Mouse (Mus musculus) testis, adult 2 months (tissue): ENCODE data around the gene Crygn. TPM values are rescaled to one million over a fixed set of nuclear protein-coding genes. Genes with fewer than 3 reads are reported as not detected.
A peak's percentile ranks its signal among the peaks of the same experiment; 100 is the strongest.

ENCODE experiments used
- H3K27ac ChIP-seq: fragments of 200-500 bp; 2 replicates; pipeline ENCODE4 v1.5.1; 2012; ENCODE audit warnings: low read depth, low read length; ENCODE audit not compliant: control insufficient read depth, insufficient read depth
- H3K27me3 ChIP-seq: fragments of 200-500 bp; 2 replicates; pipeline ENCODE4 v1.6.1; 2012; ENCODE audit warnings: mild to moderate bottlenecking, low read length, moderate library complexity; ENCODE audit not compliant: control insufficient read depth, insufficient read depth
- H3K36me3 ChIP-seq: fragments of 200-500 bp; 2 replicates; pipeline ENCODE4 v1.6.1; 2012; ENCODE audit warnings: mild to moderate bottlenecking, low read length; ENCODE audit not compliant: control insufficient read depth, insufficient read depth
- H3K4me1 ChIP-seq: fragments of 200-500 bp; 2 replicates; pipeline ENCODE4 v1.6.1; 2012; ENCODE audit warnings: low read length; ENCODE audit not compliant: control insufficient read depth, insufficient read depth
- H3K4me3 ChIP-seq: fragments of 200-500 bp; 2 replicates; pipeline ENCODE4 v1.5.1; 2012; ENCODE audit warnings: low read depth, mild to moderate bottlenecking, low read length, moderate library complexity, mixed read lengths; ENCODE audit not compliant: control insufficient read depth
- CTCF ChIP-seq: fragments of 200-500 bp; IDR thresholded peaks from 2 replicates; pipeline ENCODE4 v1.5.1; 2012; ENCODE audit warnings: low read depth, mild to moderate bottlenecking, inconsistent platforms, low read length, moderate library complexity; ENCODE audit not compliant: control insufficient read depth, insufficient read depth, insufficient replicate concordance
- POLR2A ChIP-seq: fragments of 200-500 bp; IDR thresholded peaks from 2 replicates; pipeline ENCODE4 v1.6.1; 2012; ENCODE audit warnings: low read depth, mild to moderate bottlenecking, inconsistent platforms, low read length, moderate library complexity; ENCODE audit not compliant: control insufficient read depth
- polyA plus RNA-seq: library from polyadenylated mRNA; depleted of rRNA; stranded (reverse); fragments of >200 nt; gene quantifications from 2 replicates; pipeline ENCODE4 v1.2.3, GENCODE M21; 2012

Gene Crygn
- polyA plus RNA-seq, 1 experiment = not detected

- Histone ChIP-seq H3K27me3 (no peaks in the 10 kb centered on the region; the same call in 1 of the 2 replicates), H3K27ac (no peak within 1 kb of the TSS; the same call in 1 of the 2 replicates), H3K4me3 (peak within 1 kb of the TSS; percentile 69), H3K36me3 (no peaks in the 10 kb centered on the region), H3K4me1 (peaks cover 18% of the 10 kb centered on the region)
- TF ChIP-seq POLR2A (no peak), CTCF (no peak)
These were observed 27.3 kb downstream of the Crygn start, which contains the start of gene Wdr86 for GRCm38 (mm10) chr5:24730488-24730871. Gene Wdr86 (minus strand): TSS chr5:24730727.

DNA sequence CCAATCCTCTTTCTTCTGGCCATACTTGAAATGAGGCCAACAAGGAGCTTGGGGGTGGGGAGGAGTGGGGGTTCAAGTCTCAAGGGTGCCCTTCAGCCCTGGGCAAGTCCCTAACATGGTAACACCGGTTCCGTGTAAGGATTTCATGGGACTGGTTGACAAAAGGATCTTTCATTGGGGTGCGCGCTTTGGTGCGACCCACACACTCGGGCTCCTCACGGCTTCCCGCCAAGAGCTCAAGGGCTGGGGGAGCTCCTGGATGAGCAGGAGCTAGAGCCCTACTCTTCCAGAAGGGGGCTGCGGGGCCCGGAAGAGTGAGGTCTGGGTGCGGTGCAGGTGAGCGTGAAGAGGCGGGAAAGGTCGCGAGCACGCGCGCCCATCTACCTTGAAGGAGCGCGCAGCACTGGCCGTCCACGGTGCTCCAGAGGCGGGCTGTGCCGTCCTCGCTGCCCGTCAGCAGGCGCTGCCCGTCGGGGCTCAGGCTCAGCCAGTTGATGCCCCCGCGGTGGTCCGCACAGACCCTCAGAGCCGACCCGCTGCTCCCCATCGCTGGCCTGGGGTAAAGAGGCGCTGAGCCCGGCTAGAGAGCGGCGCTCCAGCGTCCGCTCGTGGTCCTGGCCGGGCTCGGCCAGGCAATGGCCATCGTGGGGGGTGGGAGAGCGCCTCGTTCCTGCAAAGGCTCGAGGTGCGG is 27.9 kb downstream of the Crygn start:
- Histone ChIP-seq H3K27ac (no peak overlapping the region), H3K27me3 (no peaks in the 10 kb centered on the region; the same call in 1 of the 2 replicates), H3K4me3 (peak overlapping the region; percentile 41), H3K36me3 (no peaks in the 10 kb centered on the region), H3K4me1 (peaks cover 18% of the 10 kb centered on the region)
- TF ChIP-seq POLR2A = no peak
- TF ChIP-seq CTCF = no peak

- Histone ChIP-seq H3K36me3 (no peaks in the 10 kb centered on the region), H3K27ac (no peak overlapping the region), H3K4me3 (no peak overlapping the region), H3K27me3 (no peaks in the 10 kb centered on the region; the same call in 1 of the 2 replicates), H3K4me1 (peaks cover 14% of the 10 kb centered on the region)
- TF ChIP-seq CTCF = no peak
- no peak for TF ChIP-seq POLR2A
These were observed 30.6 kb downstream of the Crygn start for GRCm38 (mm10) chr5:24726901-24727836.

DNA sequence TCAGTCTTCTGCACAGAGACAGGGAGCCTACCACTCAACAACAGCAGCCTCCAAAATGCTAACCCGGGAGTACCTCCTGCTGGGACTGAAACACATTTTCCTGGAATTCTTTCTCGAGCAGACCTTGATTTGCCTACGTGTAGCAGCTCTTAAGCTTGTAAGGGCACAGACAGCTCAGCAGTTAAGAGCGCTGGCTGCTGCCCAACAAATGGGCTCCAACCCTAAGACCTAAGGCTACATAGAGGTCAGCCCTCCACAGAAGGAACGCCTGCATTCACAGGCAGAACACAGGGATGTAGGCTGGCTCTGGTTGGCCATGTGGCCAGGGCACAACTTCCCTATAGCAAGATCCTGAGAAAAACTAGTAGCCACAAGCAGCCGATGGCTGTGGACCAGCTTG is 31.9 kb downstream of the Crygn start:
- Histone ChIP-seq H3K4me3 (no peak overlapping the region), H3K4me1 (peaks cover 11% of the 10 kb centered on the region), H3K27me3 (no peaks in the 10 kb centered on the region), H3K27ac (no peak overlapping the region), H3K36me3 (no peaks in the 10 kb centered on the region)
- TF ChIP-seq CTCF = no peak
- no peak for TF ChIP-seq POLR2A

DNA sequence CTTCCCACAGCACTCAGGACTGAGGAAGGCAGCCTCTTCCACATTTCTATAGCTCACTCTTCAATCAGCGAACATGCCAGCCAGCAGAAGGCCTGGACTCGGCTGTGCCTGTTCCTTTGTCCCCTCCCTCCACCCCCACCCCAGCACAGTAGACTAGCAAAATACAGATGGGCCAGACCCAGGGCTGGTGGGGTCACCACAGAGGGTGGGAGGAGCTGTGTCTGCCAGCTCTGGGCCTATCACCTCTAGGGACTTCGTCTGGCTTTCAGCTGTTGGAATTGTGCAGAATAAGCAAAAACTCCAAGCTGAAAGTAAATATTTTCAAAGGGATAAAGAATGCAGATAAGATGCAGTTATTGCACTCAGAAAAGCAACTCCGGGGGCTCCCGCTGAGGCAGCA is 33.0 kb downstream of the Crygn start:
- Histone ChIP-seq H3K27ac (no peak overlapping the region), H3K27me3 (no peaks in the 10 kb centered on the region), H3K4me3 (no peak overlapping the region), H3K4me1 (no peaks in the 10 kb centered on the region; the same call in 1 of the 2 replicates), H3K36me3 (no peaks in the 10 kb centered on the region)
- TF ChIP-seq CTCF (no peak), POLR2A (no peak)

DNA sequence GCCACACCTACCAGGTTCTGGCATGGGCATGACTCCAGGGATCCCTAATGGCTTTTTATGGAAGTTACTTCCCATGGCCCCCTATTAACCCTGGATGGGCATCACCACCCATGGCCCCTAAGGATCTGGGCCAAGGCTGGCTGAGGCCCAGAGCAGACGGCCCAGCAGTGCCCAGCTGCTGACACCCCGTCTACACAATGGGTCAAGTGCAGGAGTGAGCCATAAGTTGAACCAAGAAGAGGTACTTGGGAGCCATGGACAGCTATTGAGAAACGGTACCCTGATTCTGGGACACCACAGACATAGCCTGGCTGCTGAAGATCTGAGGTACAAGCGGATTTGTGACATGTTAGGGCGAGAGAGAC is 33.6 kb downstream of the Crygn start:
- TF ChIP-seq CTCF (no peak), POLR2A (no peak)
- H3K4me3 ChIP-seq = no peak overlapping the region
- no peaks in the 10 kb centered on the region for H3K27me3 ChIP-seq
- H3K36me3 ChIP-seq = no peaks in the 10 kb centered on the region
- no peaks in the 10 kb centered on the region for H3K4me1 ChIP-seq
- no peak overlapping the region for H3K27ac ChIP-seq

DNA sequence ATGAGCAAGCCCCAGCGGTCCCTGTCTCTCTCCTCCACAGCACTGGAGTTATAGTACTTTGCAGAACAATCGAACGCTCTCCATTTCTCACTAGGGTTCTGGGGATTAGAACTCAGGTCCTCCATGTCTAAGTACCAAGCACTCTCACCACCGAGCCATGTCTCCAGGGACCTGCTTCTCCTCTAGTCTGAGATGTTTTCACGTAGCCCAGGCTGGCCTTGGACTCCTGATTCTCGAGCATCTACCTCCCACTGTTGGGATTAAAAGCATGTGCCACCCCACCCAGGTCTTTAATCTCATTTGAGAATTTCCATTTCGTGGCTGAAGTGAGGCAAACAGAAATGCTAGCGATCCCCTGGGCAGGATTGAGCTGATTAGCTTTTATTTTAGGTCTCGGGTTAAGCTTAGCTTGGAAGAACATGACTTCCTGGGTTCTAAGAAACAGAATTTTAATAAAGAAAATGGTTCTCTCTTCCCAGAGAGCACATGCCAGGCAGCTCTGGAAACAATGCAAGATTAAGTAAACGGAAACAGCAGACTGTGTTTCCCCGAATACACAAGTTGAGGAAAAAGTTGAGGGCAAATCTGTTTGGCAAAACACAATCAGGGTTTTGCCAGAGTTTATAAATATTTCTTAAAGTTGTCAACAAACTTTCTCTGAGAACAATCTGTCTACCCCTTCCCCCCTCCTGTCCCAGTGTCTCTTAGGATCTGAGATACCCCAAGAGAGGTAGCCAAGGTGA is 34.1 kb downstream of the Crygn start:
- TF ChIP-seq POLR2A (no peak), CTCF (no peak)
- H3K27me3 ChIP-seq = no peaks in the 10 kb centered on the region
- H3K4me3 ChIP-seq = no peak overlapping the region
- H3K36me3 ChIP-seq = no peaks in the 10 kb centered on the region
- no peaks in the 10 kb centered on the region for H3K4me1 ChIP-seq
- H3K27ac ChIP-seq = no peak overlapping the region
